Mouse (Mus musculus): Measurements from ENCODE around the gene Gsdmc3. TPM values are rescaled to one million over a fixed set of nuclear protein-coding genes. Genes with fewer than 3 reads are reported as not detected.
"Not testable (repeated sequence)": the region's sequence is repeated elsewhere in the genome, so short reads cannot be mapped to it uniquely, and the experiment has no call there.

Gsdmc3 gene
- polyA plus RNA-seq (2014; fragmentation: Nextera tagmentation; extraction: Ambion mirVana) = not detected in 2 replicates

GRCm38 (mm10) chr15:63878458-63878857 lies at the start of gene Gsdmc3:
Gene Gsdmc3 (minus strand): TSS chr15:63878558.
- H3K27me3 ChIP-seq (replicated peaks; ENCODE audit: control insufficient read depth, insufficient read depth, low read length); H3K4me1 ChIP-seq (replicated peaks; ENCODE audit: control insufficient read depth, insufficient read depth, low read length); H3K27ac ChIP-seq (ENCODE audit: low read depth, low read length); DNase-seq (ENCODE audit: low spot score); H3K9ac ChIP-seq (ENCODE audit: low read depth, low read length); ATAC-seq (replicated peaks; ENCODE audit: low FRiP score); H3K4me3 ChIP-seq (ENCODE audit: low read depth, low read length); H3K4me2 ChIP-seq; H3K9me3 ChIP-seq (ENCODE audit: control insufficient read depth, low read length); H3K36me3 ChIP-seq (ENCODE audit: control insufficient read depth, insufficient read depth, low read length): not testable (repeated sequence)
- WGBS = 81% methylated on average over 1 of the region's 3 CpGs

DNA sequence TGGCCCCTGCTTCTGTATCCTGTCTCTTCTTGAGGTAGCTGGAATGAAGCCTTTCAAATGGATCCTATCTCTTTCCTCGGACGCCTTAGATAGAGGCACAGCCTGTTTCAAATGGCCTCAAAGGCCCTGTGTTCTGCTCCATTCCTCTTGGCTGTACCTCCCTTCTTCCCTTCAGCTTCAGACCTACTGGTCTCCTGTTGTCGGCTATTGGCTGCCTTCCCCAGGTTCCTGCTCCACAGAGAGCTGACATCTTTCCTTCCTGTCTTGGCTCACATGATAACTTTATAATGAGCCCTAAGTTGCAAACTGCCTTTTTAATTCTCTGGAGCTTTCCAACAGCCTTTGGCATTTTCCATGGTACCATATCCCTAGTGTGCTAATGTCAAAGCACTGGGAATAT lies 47.8 kb upstream of the Gsdmc3 start:
- H3K4me3 ChIP-seq (ENCODE audit: low read depth, low read length) = no peak overlapping the region
- H3K9me3 ChIP-seq (ENCODE audit: control insufficient read depth, low read length) = no peaks in the 10 kb centered on the region
- H3K9ac ChIP-seq (ENCODE audit: low read depth, low read length) = no peak overlapping the region
- ATAC-seq (replicated peaks; ENCODE audit: low FRiP score) (no peak), DNase-seq (ENCODE audit: low spot score) (no peak)
- no peak overlapping the region for H3K4me2 ChIP-seq
- 85% methylated on average over 3 of the region's 3 CpGs for WGBS
- H3K36me3 ChIP-seq (ENCODE audit: control insufficient read depth, insufficient read depth, low read length) = peaks cover 2% of the 10 kb centered on the region; the same call in 1 of the 2 replicates
- H3K27ac ChIP-seq (ENCODE audit: low read depth, low read length) = no peak overlapping the region
- no peaks in the 10 kb centered on the region for H3K27me3 ChIP-seq (replicated peaks; ENCODE audit: control insufficient read depth, insufficient read depth, low read length)
- H3K4me1 ChIP-seq (replicated peaks; ENCODE audit: control insufficient read depth, insufficient read depth, low read length) = no peaks in the 10 kb centered on the region

- DNase-seq (ENCODE audit: low spot score) (no peak), ATAC-seq (replicated peaks; ENCODE audit: low FRiP score) (no peak)
- no peak overlapping the region for H3K4me3 ChIP-seq (ENCODE audit: low read depth, low read length)
- H3K27me3 ChIP-seq (replicated peaks; ENCODE audit: control insufficient read depth, insufficient read depth, low read length) = no peaks in the 10 kb centered on the region
- no peaks in the 10 kb centered on the region for H3K4me1 ChIP-seq (replicated peaks; ENCODE audit: control insufficient read depth, insufficient read depth, low read length)
- no peaks in the 10 kb centered on the region for H3K36me3 ChIP-seq (ENCODE audit: control insufficient read depth, insufficient read depth, low read length)
- 88% methylated on average over 1 of the region's 1 CpGs for WGBS
- no peak overlapping the region for H3K4me2 ChIP-seq
- no peaks in the 10 kb centered on the region for H3K9me3 ChIP-seq (ENCODE audit: control insufficient read depth, low read length)
- H3K27ac ChIP-seq (ENCODE audit: low read depth, low read length) = no peak overlapping the region
- no peak overlapping the region for H3K9ac ChIP-seq (ENCODE audit: low read depth, low read length)
Measured at GRCm38 (mm10) chr15:63924484-63924883, 46.1 kb upstream of the Gsdmc3 start.

DNA sequence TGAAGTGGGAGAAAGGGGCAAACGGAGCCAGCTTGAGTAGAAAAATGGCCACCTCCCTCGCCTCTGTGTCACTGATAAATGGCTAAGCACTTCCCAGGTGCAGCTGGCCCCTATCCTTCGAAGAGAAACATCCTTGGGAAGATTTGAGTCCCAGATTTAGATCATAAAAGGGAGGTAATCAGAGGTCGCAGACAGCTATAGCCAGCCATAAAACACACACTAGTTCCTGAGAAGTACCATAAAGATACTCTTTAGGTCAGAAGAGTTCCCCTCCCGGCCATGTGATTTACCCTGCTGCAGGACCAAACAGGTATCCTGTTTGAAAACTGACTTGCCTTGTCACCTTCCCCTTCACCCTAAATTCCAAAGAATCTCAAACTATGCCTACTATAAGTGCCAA lies 43.3 kb upstream of the Gsdmc3 start:
- H3K27me3 ChIP-seq (replicated peaks; ENCODE audit: control insufficient read depth, insufficient read depth, low read length); H3K4me2 ChIP-seq; H3K4me1 ChIP-seq (replicated peaks; ENCODE audit: control insufficient read depth, insufficient read depth, low read length); H3K27ac ChIP-seq (ENCODE audit: low read depth, low read length); DNase-seq (ENCODE audit: low spot score); H3K9ac ChIP-seq (ENCODE audit: low read depth, low read length); H3K4me3 ChIP-seq (ENCODE audit: low read depth, low read length); ATAC-seq (replicated peaks; ENCODE audit: low FRiP score); H3K9me3 ChIP-seq (ENCODE audit: control insufficient read depth, low read length); H3K36me3 ChIP-seq (ENCODE audit: control insufficient read depth, insufficient read depth, low read length): not testable (repeated sequence)
- WGBS = 60% methylated on average over 2 of the region's 5 CpGs

- ATAC-seq (replicated peaks; ENCODE audit: low FRiP score) = not testable (repeated sequence)
Measured at GRCm38 (mm10) chr15:63919728-63920127, 41.4 kb upstream of the Gsdmc3 start.

GRCm38 (mm10) chr15:63916584-63916983 lies 38.2 kb upstream of the Gsdmc3 start:
- H3K4me1 ChIP-seq (replicated peaks; ENCODE audit: control insufficient read depth, insufficient read depth, low read length); H3K27me3 ChIP-seq (replicated peaks; ENCODE audit: control insufficient read depth, insufficient read depth, low read length); H3K4me3 ChIP-seq (ENCODE audit: low read depth, low read length); H3K9ac ChIP-seq (ENCODE audit: low read depth, low read length); H3K9me3 ChIP-seq (ENCODE audit: control insufficient read depth, low read length); H3K4me2 ChIP-seq; ATAC-seq (replicated peaks; ENCODE audit: low FRiP score); H3K27ac ChIP-seq (ENCODE audit: low read depth, low read length); DNase-seq (ENCODE audit: low spot score); H3K36me3 ChIP-seq (ENCODE audit: control insufficient read depth, insufficient read depth, low read length): not testable (repeated sequence)
- 83% methylated on average over 3 of the region's 4 CpGs for WGBS

More at GRCm38 (mm10) chr15:63919728-63920127, 41.4 kb upstream of the Gsdmc3 start:
- not testable (repeated sequence) for H3K4me1 ChIP-seq (replicated peaks; ENCODE audit: control insufficient read depth, insufficient read depth, low read length); H3K4me2 ChIP-seq; H3K9ac ChIP-seq (ENCODE audit: low read depth, low read length); H3K36me3 ChIP-seq (ENCODE audit: control insufficient read depth, insufficient read depth, low read length); H3K27me3 ChIP-seq (replicated peaks; ENCODE audit: control insufficient read depth, insufficient read depth, low read length); H3K4me3 ChIP-seq (ENCODE audit: low read depth, low read length); H3K9me3 ChIP-seq (ENCODE audit: control insufficient read depth, low read length); H3K27ac ChIP-seq (ENCODE audit: low read depth, low read length); DNase-seq (ENCODE audit: low spot score)
- WGBS = 62% methylated on average over 1 of the region's 2 CpGs

- DNase-seq (ENCODE audit: low spot score); H3K9ac ChIP-seq (ENCODE audit: low read depth, low read length); H3K27ac ChIP-seq (ENCODE audit: low read depth, low read length); H3K27me3 ChIP-seq (replicated peaks; ENCODE audit: control insufficient read depth, insufficient read depth, low read length); H3K4me2 ChIP-seq; ATAC-seq (replicated peaks; ENCODE audit: low FRiP score); H3K36me3 ChIP-seq (ENCODE audit: control insufficient read depth, insufficient read depth, low read length); H3K4me3 ChIP-seq (ENCODE audit: low read depth, low read length); H3K9me3 ChIP-seq (ENCODE audit: control insufficient read depth, low read length); H3K4me1 ChIP-seq (replicated peaks; ENCODE audit: control insufficient read depth, insufficient read depth, low read length): not testable (repeated sequence)
- WGBS = 71% methylated on average over 2 of the region's 2 CpGs
Measured at GRCm38 (mm10) chr15:63912197-63912596, 33.8 kb upstream of the Gsdmc3 start, which contains the start of gene Gsdmc4. Gene Gsdmc4 (minus strand): TSS chr15:63912297.

- not testable (repeated sequence) for H3K4me1 ChIP-seq (replicated peaks; ENCODE audit: control insufficient read depth, insufficient read depth, low read length); ATAC-seq (replicated peaks; ENCODE audit: low FRiP score); H3K27ac ChIP-seq (ENCODE audit: low read depth, low read length); H3K9ac ChIP-seq (ENCODE audit: low read depth, low read length); H3K4me2 ChIP-seq; H3K9me3 ChIP-seq (ENCODE audit: control insufficient read depth, low read length); H3K27me3 ChIP-seq (replicated peaks; ENCODE audit: control insufficient read depth, insufficient read depth, low read length); DNase-seq (ENCODE audit: low spot score); H3K36me3 ChIP-seq (ENCODE audit: control insufficient read depth, insufficient read depth, low read length); H3K4me3 ChIP-seq (ENCODE audit: low read depth, low read length)
Measured at GRCm38 (mm10) chr15:63909896-63910295, 31.5 kb upstream of the Gsdmc3 start.

GRCm38 (mm10) chr15:63895560-63896353 lies 17.4 kb upstream of the Gsdmc3 start:
- not testable (repeated sequence) for H3K9ac ChIP-seq (ENCODE audit: low read depth, low read length); H3K4me1 ChIP-seq (replicated peaks; ENCODE audit: control insufficient read depth, insufficient read depth, low read length); H3K27me3 ChIP-seq (replicated peaks; ENCODE audit: control insufficient read depth, insufficient read depth, low read length); H3K36me3 ChIP-seq (ENCODE audit: control insufficient read depth, insufficient read depth, low read length); ATAC-seq (replicated peaks; ENCODE audit: low FRiP score); H3K9me3 ChIP-seq (ENCODE audit: control insufficient read depth, low read length); H3K4me3 ChIP-seq (ENCODE audit: low read depth, low read length); H3K27ac ChIP-seq (ENCODE audit: low read depth, low read length)
- DNase-seq (ENCODE audit: low spot score) = peak; percentile 37
- H3K4me2 ChIP-seq = peak overlapping the region; percentile 38; the same call in 1 of the 2 replicates
- 27% methylated on average over 9 of the region's 9 CpGs for WGBS

Data from liver, embryonic 11.5 days (tissue).